Mouse (Mus musculus) layer of hippocampus, adult 8-10 months (tissue): ENCODE data around the gene Slc24a2. TPM values are rescaled to one million over a fixed set of nuclear protein-coding genes. Genes with fewer than 3 reads are reported as not detected.

Source experiments
- DNase-seq, 2 experiments: peaks; one replicate each; pipeline ENCODE4 v3.0.0; 2022; ENCODE audit warnings: low spot score in 2 of 2
- total RNA-seq, 4 experiments: library from RNA; stranded (reverse); gene quantifications; 2 replicates each; pipeline ENCODE4 v1.2.4; 2022

Slc24a2 gene
- total RNA-seq, 4 experiments from 2014 or later = 327 to 399 (median 357) TPM

GRCm38 (mm10) chr4:87047131-87047530, 183.1 kb downstream of the Slc24a2 start:
- no peak for DNase-seq

- DNase-seq = no peak
These were observed 187.0 kb downstream of the Slc24a2 start for GRCm38 (mm10) chr4:87043296-87043695.

- peak; percentile 51 to 64 for DNase-seq
These were observed 188.8 kb downstream of the Slc24a2 start for GRCm38 (mm10) chr4:87041412-87041997.

GRCm38 (mm10) chr4:87037592-87037991, 192.7 kb downstream of the Slc24a2 start:
- DNase-seq = no peak

- no peak for DNase-seq
These were observed 193.8 kb downstream of the Slc24a2 start for GRCm38 (mm10) chr4:87036507-87036906.

- no peak for DNase-seq
These were observed 194.6 kb downstream of the Slc24a2 start for GRCm38 (mm10) chr4:87035701-87036100.

- DNase-seq = no peak
These were observed 197.6 kb downstream of the Slc24a2 start for GRCm38 (mm10) chr4:87032632-87033031.

GRCm38 (mm10) chr4:87031076-87031475, 199.2 kb downstream of the Slc24a2 start:
- no peak for DNase-seq

- DNase-seq = no peak
These were observed 203.7 kb downstream of the Slc24a2 start for GRCm38 (mm10) chr4:87026311-87027151.

- DNase-seq = no peak
These were observed 205.7 kb downstream of the Slc24a2 start for GRCm38 (mm10) chr4:87024556-87024955.

GRCm38 (mm10) chr4:87021542-87021941, 208.7 kb downstream of the Slc24a2 start:
- DNase-seq = no peak

GRCm38 (mm10) chr4:87019486-87020105, 210.7 kb downstream of the Slc24a2 start:
- no peak for DNase-seq

GRCm38 (mm10) chr4:87018073-87018997, 211.9 kb downstream of the Slc24a2 start:
- no peak for DNase-seq

GRCm38 (mm10) chr4:87017464-87017863, 212.8 kb downstream of the Slc24a2 start:
- no peak for DNase-seq

GRCm38 (mm10) chr4:87015746-87016145, 214.5 kb downstream of the Slc24a2 start:
- DNase-seq = no peak

GRCm38 (mm10) chr4:87013721-87014620, 216.3 kb downstream of the Slc24a2 start:
- DNase-seq = no peak

GRCm38 (mm10) chr4:86992470-86992869, 237.8 kb downstream of the Slc24a2 start:
- DNase-seq = no peak

- DNase-seq = no peak
These were observed 241.0 kb downstream of the Slc24a2 start for GRCm38 (mm10) chr4:86989301-86989700.

GRCm38 (mm10) chr4:86987846-86988245, 242.4 kb downstream of the Slc24a2 start:
- DNase-seq = no peak

- DNase-seq = no peak
These were observed 253.0 kb downstream of the Slc24a2 start for GRCm38 (mm10) chr4:86977272-86977671.
